Mouse (Mus musculus) urinary bladder, adult 18-20 months (tissue): ENCODE measurements around the gene Cnot3.
"Not testable (repeated sequence)": the region's sequence is repeated elsewhere in the genome, so short reads cannot be mapped to it uniquely, and the experiment has no call there.

Experiments used
- DNase-seq, 2 experiments: peaks; one replicate each; pipeline ENCODE4 v3.0.0; 2022; ENCODE audit warnings: low spot score in 2 of 2, mixed read lengths in 2 of 2

Cnot3 gene

GRCm38 (mm10) chr7:3644672-3645487, at the start of gene Cnot3:
Cnot3 (plus strand) TSS chr7:3645268.
- DNase-seq = peak; percentile 91 to 99

- not testable (repeated sequence) for DNase-seq
Measured at GRCm38 (mm10) chr7:3597755-3598154, 47.3 kb upstream of the Cnot3 start.

- peak; percentile 23 to 35 for DNase-seq
Measured at GRCm38 (mm10) chr7:3601119-3601518, 43.9 kb upstream of the Cnot3 start.

GRCm38 (mm10) chr7:3606798-3607197, 38.3 kb upstream of the Cnot3 start:
- no peak for DNase-seq

GRCm38 (mm10) chr7:3607391-3607790, 37.7 kb upstream of the Cnot3 start:
- DNase-seq = no peak

- no peak for DNase-seq
Measured at GRCm38 (mm10) chr7:3608668-3609067, 36.4 kb upstream of the Cnot3 start.

GRCm38 (mm10) chr7:3609082-3609481, 36.0 kb upstream of the Cnot3 start:
- no peak for DNase-seq

- no peak for DNase-seq
Measured at GRCm38 (mm10) chr7:3610437-3610836, 34.6 kb upstream of the Cnot3 start.

GRCm38 (mm10) chr7:3611006-3611405, 34.1 kb upstream of the Cnot3 start:
- no peak for DNase-seq

GRCm38 (mm10) chr7:3614021-3614420, 31.0 kb upstream of the Cnot3 start:
- DNase-seq = no peak

- DNase-seq = no peak
Measured at GRCm38 (mm10) chr7:3616057-3616388, 29.0 kb upstream of the Cnot3 start, which contains the start of gene Oscar. Oscar (minus strand) TSS chr7:3616157.

GRCm38 (mm10) chr7:3616389-3617241, 28.5 kb upstream of the Cnot3 start:
- DNase-seq = no peak

GRCm38 (mm10) chr7:3617242-3617995, 27.6 kb upstream of the Cnot3 start, which contains the start of gene Ndufa3:
Ndufa3 (plus strand) TSS chr7:3617373.
- DNase-seq = peak; percentile 72 to 77

- no peak for DNase-seq
Measured at GRCm38 (mm10) chr7:3629030-3629429, 16.0 kb upstream of the Cnot3 start.

GRCm38 (mm10) chr7:3629543-3630477, 15.3 kb upstream of the Cnot3 start, which contains the start of the genes Tfpt and Prpf31:
Tfpt (minus strand) TSS chr7:3629929.
Prpf31 (plus strand) TSS chr7:3629985.
- peak; percentile 91 to 92 for DNase-seq

- no peak for DNase-seq
Measured at GRCm38 (mm10) chr7:3630478-3630815, 14.6 kb upstream of the Cnot3 start.

GRCm38 (mm10) chr7:3643412-3643811, 1.7 kb upstream of the Cnot3 start:
- no peak for DNase-seq

- no peak for DNase-seq
Measured at GRCm38 (mm10) chr7:3643843-3644242, 1.2 kb upstream of the Cnot3 start.

GRCm38 (mm10) chr7:3644348-3644671, 758 bp upstream of the Cnot3 start:
- peak in 1 of 2 experiments; percentile 93 for DNase-seq

GRCm38 (mm10) chr7:3645488-3646025, 489 bp downstream of the Cnot3 start:
- no peak for DNase-seq

GRCm38 (mm10) chr7:3646188-3646587, 1.1 kb downstream of the Cnot3 start:
- DNase-seq = no peak
